Mouse (Mus musculus) intestine, embryonic 14.5 days (tissue): ENCODE data around the gene Gbf1. TPM values are rescaled to one million over a fixed set of nuclear protein-coding genes. Genes with fewer than 3 reads are reported as not detected.
A peak's percentile ranks its signal among the peaks of the same experiment; 100 is the strongest.
"Not testable (repeated sequence)": the region's sequence is repeated elsewhere in the genome, so short reads cannot be mapped to it uniquely, and the experiment has no call there.

ENCODE experiments used
- ATAC-seq: fragments of 200-750 bp; cut with Nextera tagmentation; replicated peaks from 2 replicates; pipeline ENCODE4 v1.8.0; 2017; ENCODE audit warnings: low read depth, moderate number of reproducible peaks, moderate TSS enrichment, moderate library complexity; ENCODE audit not compliant: low FRiP score, low TSS enrichment
- DNase-seq: peaks from one replicate; pipeline ENCODE4 v3.0.0-alpha.2; 2018; ENCODE audit warnings: low spot score
- H3K27ac ChIP-seq: fragments of 300-500 bp; sonication (generic); 2 replicates; pipeline ENCODE4 v1.5.1; 2014; ENCODE audit warnings: low read depth, mild to moderate bottlenecking, control low read depth
- H3K27me3 ChIP-seq: fragments of 300-500 bp; sonication (generic); replicated peaks from 2 replicates; pipeline ENCODE4 v1.6.1; 2014; ENCODE audit warnings: low read length, control low read depth; ENCODE audit not compliant: control insufficient read depth, insufficient read depth
- H3K36me3 ChIP-seq: fragments of 300-500 bp; sonication (generic); 2 replicates; pipeline ENCODE4 v1.6.1; 2014; ENCODE audit warnings: low read length, control low read depth; ENCODE audit not compliant: control insufficient read depth, insufficient read depth
- H3K4me1 ChIP-seq: fragments of 300-500 bp; sonication (generic); replicated peaks from 2 replicates; pipeline ENCODE4 v1.6.1; 2014; ENCODE audit warnings: low read length, control low read depth, mixed read lengths; ENCODE audit not compliant: control insufficient read depth, insufficient read depth
- H3K4me2 ChIP-seq: fragments of 300-500 bp; sonication (generic); 2 replicates; pipeline ENCODE4 v1.6.1; 2014; ENCODE audit warnings: low read length
- H3K4me3 ChIP-seq: fragments of 300-500 bp; sonication (generic); 2 replicates; pipeline ENCODE4 v1.5.1; 2014; ENCODE audit warnings: low read depth, low read length, control low read depth, mixed read lengths
- H3K9ac ChIP-seq: fragments of 300-500 bp; sonication (generic); 2 replicates; pipeline ENCODE4 v1.6.1; 2014; ENCODE audit warnings: mild to moderate bottlenecking, low read length
- H3K9me3 ChIP-seq: fragments of 300-500 bp; sonication (generic); 2 replicates; pipeline ENCODE4 v1.6.1; 2016; ENCODE audit warnings: low read length, control low read depth; ENCODE audit not compliant: control insufficient read depth
- WGBS: fragments of 180-500 bp; shearing (Covaris S2); extraction: QIAGEN DNeasy Blood & Tissue Kit; methylation state at CpG from one replicate; pipeline ENCODE4 v1.1.7; 2014; 5-methylcytosine and 5-hydroxymethylcytosine counted together
- polyA plus RNA-seq: library from polyadenylated mRNA; unstranded; fragments of >200 nt; fragmentation: Nextera tagmentation; extraction: Ambion mirVana; gene quantifications from 2 replicates; pipeline ENCODE4 v1.2.1, GENCODE M21; 2014

Gene Gbf1
- polyA plus RNA-seq, 1 experiment from 2014 or later, result 41.6 TPM

DNA sequence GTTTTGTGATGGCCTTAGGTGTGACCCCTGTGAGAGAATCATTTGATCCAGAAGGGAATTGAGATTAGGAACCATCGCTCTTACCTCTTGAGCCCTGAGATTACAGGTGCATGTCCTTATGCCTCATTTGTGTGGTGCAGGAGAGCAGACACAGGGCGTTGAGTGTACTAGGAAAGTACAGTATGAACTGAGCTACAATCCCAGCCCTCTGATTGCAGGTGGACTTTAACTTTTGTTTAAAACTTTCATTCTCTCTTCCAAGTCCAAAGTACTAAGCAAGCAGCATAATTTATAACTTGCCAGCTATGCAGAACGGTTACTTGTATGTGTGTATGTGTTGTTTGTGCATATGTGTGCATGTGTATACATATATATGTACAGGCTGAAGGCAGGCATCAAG is 46.0 kb downstream of the Gbf1 start:
- Histone ChIP-seq H3K4me2 (no peak overlapping the region), H3K9me3 (no peaks in the 10 kb centered on the region), H3K27me3 (no peaks in the 10 kb centered on the region), H3K27ac (no peak overlapping the region), H3K9ac (no peak overlapping the region), H3K4me3 (no peak overlapping the region), H3K36me3 (no peaks in the 10 kb centered on the region), H3K4me1 (no peaks in the 10 kb centered on the region)
- 90% methylated on average over 3 of the region's 3 CpGs for WGBS
- no peak for DNase-seq
- no peak for ATAC-seq

DNA sequence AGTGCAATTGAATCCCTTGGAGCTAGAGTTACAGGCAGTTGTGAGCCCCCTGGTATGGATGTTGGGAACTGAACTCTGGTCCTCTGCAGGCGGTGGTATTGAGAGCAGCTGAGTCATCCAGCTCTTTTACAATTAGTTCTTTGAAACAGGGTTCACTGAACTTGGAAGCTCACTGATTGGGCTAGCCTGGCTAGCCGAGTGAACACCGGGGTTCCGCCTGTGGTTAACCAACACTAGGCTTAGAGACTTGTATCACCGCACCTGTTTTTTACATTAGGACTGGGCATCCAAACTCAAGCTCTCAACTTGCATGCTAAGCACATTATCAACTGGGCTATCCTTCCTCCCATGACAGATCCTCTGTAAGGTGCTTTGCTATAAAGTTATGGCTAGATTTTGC is 46.6 kb downstream of the Gbf1 start:
- WGBS, result 88% methylated on average over 5 of the region's 5 CpGs
- Histone ChIP-seq H3K4me3 (no peak overlapping the region), H3K27me3 (no peaks in the 10 kb centered on the region), H3K4me2 (no peak overlapping the region), H3K9me3 (no peaks in the 10 kb centered on the region), H3K27ac (no peak overlapping the region), H3K36me3 (no peaks in the 10 kb centered on the region), H3K9ac (no peak overlapping the region), H3K4me1 (no peaks in the 10 kb centered on the region)
- DNase-seq, result no peak
- no peak for ATAC-seq

DNA sequence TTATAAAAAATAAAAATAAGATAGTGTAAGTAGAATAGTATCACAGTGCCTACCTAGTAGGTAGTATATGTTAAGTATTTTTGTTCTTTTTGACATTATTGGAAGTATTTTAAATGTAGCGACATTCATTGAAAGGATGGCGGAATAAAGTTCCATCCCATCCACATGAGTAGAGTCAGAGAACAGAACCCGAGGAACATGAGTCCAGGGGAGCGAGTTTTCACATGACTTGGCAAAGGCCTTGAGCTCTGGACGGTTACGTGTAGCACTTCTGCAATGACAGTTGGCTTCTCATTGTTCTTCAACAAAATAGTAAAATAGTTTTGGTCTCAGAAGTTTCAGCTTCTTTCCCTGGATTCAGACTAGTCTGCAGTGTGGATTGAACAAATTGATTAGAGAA is 51.9 kb downstream of the Gbf1 start:
- H3K9me3 ChIP-seq, result no peaks in the 10 kb centered on the region
- no peaks in the 10 kb centered on the region for H3K27me3 ChIP-seq
- ATAC-seq, result no peak
- no peak for DNase-seq
- 97% methylated on average over 6 of the region's 6 CpGs for WGBS
- H3K4me2 ChIP-seq, result no peak overlapping the region
- H3K27ac ChIP-seq, result no peak overlapping the region
- no peak overlapping the region for H3K9ac ChIP-seq
- H3K36me3 ChIP-seq, result no peaks in the 10 kb centered on the region
- no peaks in the 10 kb centered on the region for H3K4me1 ChIP-seq
- no peak overlapping the region for H3K4me3 ChIP-seq

DNA sequence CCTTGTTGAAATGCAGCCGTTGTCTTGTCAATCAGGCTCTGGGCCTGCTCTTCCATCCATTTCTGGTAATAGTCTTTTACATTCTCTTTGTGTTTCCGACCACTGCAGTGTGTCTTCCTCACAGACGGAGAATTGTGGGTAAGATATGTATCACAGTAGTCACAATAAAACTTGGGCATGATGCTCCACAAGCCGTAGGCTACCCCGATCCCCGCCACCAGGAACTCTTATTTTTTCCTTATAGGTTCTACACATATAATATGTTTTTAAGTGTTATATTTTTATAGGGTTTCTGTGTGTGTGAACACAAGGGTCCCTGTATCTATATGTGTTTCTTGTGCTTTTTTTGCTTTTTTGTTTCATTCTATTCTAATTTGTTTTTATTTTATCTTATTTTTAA is 53.4 kb downstream of the Gbf1 start:
- Histone ChIP-seq H3K27me3 (no peaks in the 10 kb centered on the region), H3K4me1 (no peaks in the 10 kb centered on the region), H3K4me2 (no peak overlapping the region), H3K36me3 (no peaks in the 10 kb centered on the region), H3K4me3 (no peak overlapping the region), H3K27ac (no peak overlapping the region), H3K9ac (no peak overlapping the region), H3K9me3 (no peaks in the 10 kb centered on the region)
- no peak for ATAC-seq
- no peak for DNase-seq
- WGBS, result 96% methylated on average over 5 of the region's 6 CpGs

DNA sequence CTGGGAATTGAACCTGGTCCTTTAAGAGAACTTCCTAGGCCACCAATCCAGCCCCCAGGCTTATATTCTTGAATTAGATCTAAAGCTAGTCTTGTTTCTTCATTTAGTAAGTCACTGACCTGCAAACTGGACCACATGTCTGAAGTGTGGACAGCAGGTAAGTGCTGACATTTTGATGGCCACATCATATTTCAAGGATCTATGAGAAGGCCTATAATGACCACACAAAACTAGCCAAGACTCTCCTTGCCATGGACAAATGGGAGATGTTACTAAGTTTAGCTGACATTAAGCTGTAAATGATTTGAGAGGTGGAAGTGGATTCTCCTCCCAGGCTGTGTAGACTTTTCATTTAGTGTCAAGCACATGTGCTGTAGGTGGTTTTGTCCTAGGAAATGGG is 58.6 kb downstream of the Gbf1 start:
- DNase-seq, result no peak
- H3K9ac ChIP-seq, result no peak overlapping the region
- no peaks in the 10 kb centered on the region for H3K36me3 ChIP-seq
- no peaks in the 10 kb centered on the region for H3K27me3 ChIP-seq
- H3K4me3 ChIP-seq, result no peak overlapping the region
- H3K9me3 ChIP-seq, result no peaks in the 10 kb centered on the region
- H3K27ac ChIP-seq, result no peak overlapping the region
- H3K4me1 ChIP-seq, result peaks cover 10% of the 10 kb centered on the region
- no peak for ATAC-seq
- H3K4me2 ChIP-seq, result no peak overlapping the region

DNA sequence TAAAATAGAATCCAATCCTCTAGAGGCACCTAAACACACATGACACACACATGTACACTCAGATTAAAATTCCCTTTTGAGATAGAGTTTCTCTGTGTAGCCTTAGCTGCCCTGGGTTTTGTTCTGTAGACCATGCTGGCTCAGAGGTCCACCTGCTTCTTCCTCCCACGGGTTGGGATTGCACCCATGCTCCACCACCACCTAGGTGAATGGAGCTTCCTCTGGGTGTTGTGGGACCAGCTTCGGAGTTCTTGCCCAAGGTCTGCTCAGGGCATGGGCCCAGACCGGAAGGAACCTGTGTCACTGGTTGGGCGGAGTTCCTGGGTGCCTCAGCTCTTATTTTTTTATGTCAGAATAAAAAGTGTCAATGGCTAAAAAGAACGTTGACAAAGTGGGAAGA is 62.2 kb downstream of the Gbf1 start:
- ATAC-seq, result no peak
- DNase-seq, result no peak
- Histone ChIP-seq H3K36me3 (no peaks in the 10 kb centered on the region), H3K9ac (no peak overlapping the region), H3K4me3 (no peak overlapping the region), H3K4me1 (peaks cover 14% of the 10 kb centered on the region), H3K4me2 (no peak overlapping the region), H3K9me3 (no peaks in the 10 kb centered on the region), H3K27ac (no peak overlapping the region), H3K27me3 (no peaks in the 10 kb centered on the region)
- 86% methylated on average over 5 of the region's 5 CpGs for WGBS

DNA sequence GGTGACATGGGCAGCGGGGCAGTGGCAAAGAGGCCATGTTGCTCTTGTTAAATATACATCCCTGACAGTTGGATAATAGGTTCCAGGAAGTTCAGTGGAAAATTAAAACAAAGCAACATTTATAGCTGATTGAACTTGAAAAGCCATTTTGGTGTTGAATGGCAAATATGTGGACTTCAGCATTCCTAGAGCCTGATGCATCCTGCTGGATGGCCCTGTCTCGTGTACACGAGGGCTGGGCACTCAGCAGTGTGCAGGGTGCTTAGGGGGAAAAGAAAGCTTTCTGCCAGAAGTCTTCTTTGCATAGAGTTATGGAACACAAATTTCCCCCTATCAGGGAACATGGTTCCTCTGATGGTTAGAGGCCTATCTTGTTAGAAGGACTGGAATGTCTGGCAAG is 63.1 kb downstream of the Gbf1 start:
- ATAC-seq (no peak), DNase-seq (no peak)
- no peaks in the 10 kb centered on the region for H3K9me3 ChIP-seq
- peaks cover 14% of the 10 kb centered on the region for H3K4me1 ChIP-seq
- peak overlapping the region; percentile 22; the same call in 1 of the 2 replicates for H3K27ac ChIP-seq
- H3K4me2 ChIP-seq, result no peak overlapping the region
- H3K9ac ChIP-seq, result no peak overlapping the region
- WGBS, result 30% methylated on average over 3 of the region's 3 CpGs
- H3K27me3 ChIP-seq, result no peaks in the 10 kb centered on the region
- no peaks in the 10 kb centered on the region for H3K36me3 ChIP-seq
- no peak overlapping the region for H3K4me3 ChIP-seq

DNA sequence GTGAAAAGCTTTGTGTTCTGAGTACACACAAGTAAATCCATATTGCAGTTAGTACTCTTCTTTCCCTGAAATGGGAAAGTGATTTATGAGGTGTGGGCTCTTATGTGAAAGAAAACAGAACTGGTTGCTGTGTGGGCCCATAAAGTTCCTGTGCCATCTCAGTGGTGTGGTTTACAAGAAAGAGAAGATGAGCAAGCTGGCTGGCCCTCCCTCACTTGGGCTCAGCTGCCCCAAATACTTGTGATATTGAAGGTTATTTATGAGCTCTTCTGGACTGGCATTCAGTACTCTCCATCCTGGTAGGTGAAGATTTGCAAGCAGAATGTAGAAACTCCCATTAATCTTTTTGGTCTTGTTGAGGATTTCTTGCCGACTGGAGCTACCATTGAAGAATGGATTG is 64.4 kb downstream of the Gbf1 start:
- Histone ChIP-seq H3K27me3 (no peaks in the 10 kb centered on the region), H3K9me3 (no peaks in the 10 kb centered on the region), H3K27ac (no peak overlapping the region), H3K4me1 (peaks cover 14% of the 10 kb centered on the region), H3K4me2 (no peak overlapping the region), H3K9ac (no peak overlapping the region), H3K4me3 (no peak overlapping the region), H3K36me3 (no peaks in the 10 kb centered on the region)
- 44% methylated on average over 1 of the region's 1 CpGs for WGBS
- DNase-seq (no peak), ATAC-seq (no peak)

DNA sequence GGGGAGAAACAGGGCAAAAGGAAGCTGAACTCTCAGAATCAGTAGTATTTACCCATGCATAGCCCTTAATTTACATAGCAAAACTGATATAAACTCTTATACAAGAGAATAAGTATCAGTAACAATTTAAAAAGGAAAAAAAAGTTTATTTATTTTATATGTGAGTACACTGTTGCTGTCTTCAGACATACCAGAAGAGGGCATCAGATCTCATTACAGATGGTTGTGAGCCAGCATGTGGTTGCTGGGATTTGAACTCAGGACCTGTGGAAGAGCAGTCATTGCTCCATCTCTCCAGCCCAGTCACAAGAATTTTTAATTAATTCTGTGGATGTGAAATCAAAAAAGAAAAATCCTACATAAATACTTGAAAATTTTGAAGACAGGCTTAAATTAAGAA is 65.0 kb downstream of the Gbf1 start:
- not testable (repeated sequence) for H3K27me3 ChIP-seq, ATAC-seq, H3K9me3 ChIP-seq, H3K27ac ChIP-seq, H3K4me3 ChIP-seq, H3K4me2 ChIP-seq, H3K9ac ChIP-seq, DNase-seq, H3K36me3 ChIP-seq
- H3K4me1 ChIP-seq, result peaks cover 14% of the 10 kb centered on the region
